ENCODE assay signal across 10 mouse cellular contexts in the genomic region with DNA sequence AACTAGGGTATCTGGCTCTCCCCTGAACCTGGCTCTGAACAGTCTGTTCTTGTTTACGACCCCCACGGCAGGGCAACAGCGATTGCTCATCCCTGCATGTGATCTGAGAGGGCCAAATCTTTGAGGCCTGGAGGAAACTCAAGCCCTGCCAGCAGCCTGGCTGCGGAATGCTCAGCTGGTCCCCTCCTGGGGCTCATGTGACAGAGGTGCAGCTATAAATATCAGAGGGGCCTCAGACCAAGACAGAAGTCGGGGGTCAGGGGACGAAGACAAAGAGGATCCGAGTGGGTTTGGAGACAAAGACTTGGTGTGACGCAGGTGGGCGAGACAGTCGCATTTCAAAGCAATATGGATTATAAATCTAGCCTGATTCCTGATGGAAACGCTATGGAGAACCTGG. TPM values are rescaled to one million over a fixed set of nuclear protein-coding genes. Genes with fewer than 3 reads are reported as not detected.
A peak's percentile ranks its signal among the peaks of the same experiment; 100 is the strongest.
DNase-seq lines count a peak whose midpoint lies in the region; TF ChIP-seq lines count a peak whose summit lies in the region.
"Had no signal": no experiment of that assay in that cellular context is flagged by ENCODE, and none has a peak within 500 bp of the region (broad histone marks: within the 10 kb centered on the region; RNA-seq: fewer than 3 reads in every experiment).

A gene (plus strand): TSS at position 245 of the 400 bp plus-strand sequence.

- no peaks in the 10 kb centered on the region for H3K27me3 ChIP-seq in testis, adult 2 months (ENCODE audit: control insufficient read depth, insufficient read depth, low read length)

- TF ChIP-seq POLR2A in testis, adult 2 months (IDR thresholded peaks at IDR 0.05; ENCODE audit: control insufficient read depth, low read depth, low read length), result no peak

- TF ChIP-seq CTCF in testis, adult 2 months (IDR thresholded peaks at IDR 0.05; ENCODE audit: control insufficient read depth, insufficient read depth, insufficient replicate concordance, low read depth, low read length), result no peak

- DNase-seq in testis, postnatal 14 days (ENCODE audit: low spot score), result no peak
- DNase-seq in gastrocnemius, postnatal 4 days (ENCODE audit: low spot score in 2 of 2), result no peak
- DNase-seq in heart, postnatal 25 days (ENCODE audit: low spot score), result peak; percentile 33
- DNase-seq in adrenal gland, adult 18-20 months (ENCODE audit: low spot score in 2 of 2), result no peak
- DNase-seq in adrenal gland, postnatal 14 days, result no peak
- DNase-seq in thymus, postnatal 4 days, result no peak
- DNase-seq: cerebellum, postnatal 36 days; lung, postnatal 14 days had no signal

- intact Hi-C loops in heart, postnatal 25 days (cut with DNase I), result loop anchor here (2.0 to 5.0 kb wide), 2 partner anchors 14 to 42 kb away; no protein-coding TSS in a partner anchor

- peak within 1 kb of the TSS; percentile 55 for H3K4me3 ChIP-seq in testis, adult 2 months (ENCODE audit: control insufficient read depth, low read depth, low read length)

- H3K27ac ChIP-seq in testis, adult 2 months (ENCODE audit: control insufficient read depth, insufficient read depth, low read depth, low read length), result no peak within 1 kb of the TSS

- no peaks in the 10 kb centered on the region for H3K36me3 ChIP-seq in testis, adult 2 months (ENCODE audit: control insufficient read depth, insufficient read depth, low read length)

- peaks cover 13% of the 10 kb centered on the region for H3K4me1 ChIP-seq in testis, adult 2 months (ENCODE audit: control insufficient read depth, insufficient read depth, low read length)

RNA-seq across cellular contexts. Expression of the gene that starts here (rescaled TPM):
- polyA plus RNA-seq in testis, adult 2 months (2012; rRNA removed), result 1.6 and 1.8 TPM in 2 replicates
- 10 to 100 TPM; 48.4 to 59.5 TPM for total RNA-seq in gastrocnemius, postnatal 4 days (2021)
- 100 to 1,000 TPM; 215 to 229 TPM for total RNA-seq in heart, postnatal 25 days (2021)
- total RNA-seq in adrenal gland, adult 18-20 months (2021), result under 1 TPM in 1 of 2 experiments, not detected in 1; 0.32 TPM
- not detected in 2 replicates for total RNA-seq in adrenal gland, postnatal 14 days (2021)
- total RNA-seq: MEL had no signal

Comparison
In these comparisons a context has a peak if more than half of its experiments do, and no peak if none do; other contexts are left out.
1. RNA of the gene that starts here (total RNA-seq): 215 to 229 TPM in heart, postnatal 25 days and 48.4 to 59.5 TPM in gastrocnemius, postnatal 4 days; 0.32 TPM in adrenal gland, adult 18-20 months and not detected in adrenal gland, postnatal 14 days; every median in the first group is over 10 times any median in the second.